Mouse (Mus musculus): Measurements from ENCODE around the gene Lrfn2. TPM values are rescaled to one million over a fixed set of nuclear protein-coding genes. Genes with fewer than 3 reads are reported as not detected.

The Lrfn2 gene
- polyA plus RNA-seq, 1 experiment from 2014 or later: 0.41 TPM

GRCm38 (mm10) chr17:49009384-49010073, 77.3 kb downstream of the Lrfn2 start:
- Histone ChIP-seq H3K4me3 (ENCODE audit: low read depth, low read length) (no peak overlapping the region), H3K4me1 (replicated peaks; ENCODE audit: control insufficient read depth, insufficient read depth) (no peaks in the 10 kb centered on the region), H3K9me3 (ENCODE audit: control insufficient read depth, low read length) (no peaks in the 10 kb centered on the region), H3K27me3 (ENCODE audit: control insufficient read depth, insufficient read depth, low read length) (no peaks in the 10 kb centered on the region), H3K27ac (replicated peaks) (no peak overlapping the region), H3K36me3 (ENCODE audit: control insufficient read depth, insufficient read depth, low read length) (no peaks in the 10 kb centered on the region), H3K4me2 (replicated peaks; ENCODE audit: low read depth) (no peak overlapping the region), H3K9ac (ENCODE audit: low read length) (no peak overlapping the region)
- no peak for ATAC-seq (ENCODE audit: low FRiP score, low TSS enrichment)
- DNase-seq (ENCODE audit: low spot score): no peak
- TF ChIP-seq CTCF (IDR thresholded peaks at IDR 0.05; ENCODE audit: low read depth) (no peak), EP300 (optimal IDR thresholded peaks at IDR 0.05) (no peak)
- 47% methylated on average over 7 of the region's 7 CpGs for WGBS

- no peaks in the 10 kb centered on the region for H3K4me1 ChIP-seq (replicated peaks; ENCODE audit: control insufficient read depth, insufficient read depth)
- TF ChIP-seq EP300 (optimal IDR thresholded peaks at IDR 0.05) (no peak), CTCF (IDR thresholded peaks at IDR 0.05; ENCODE audit: low read depth) (no peak)
- H3K9me3 ChIP-seq (ENCODE audit: control insufficient read depth, low read length): no peaks in the 10 kb centered on the region
- DNase-seq (ENCODE audit: low spot score) (no peak), ATAC-seq (ENCODE audit: low FRiP score, low TSS enrichment) (no peak)
- H3K9ac ChIP-seq (ENCODE audit: low read length): no peak overlapping the region
- H3K4me2 ChIP-seq (replicated peaks; ENCODE audit: low read depth): no peak overlapping the region
- 63% methylated on average over 7 of the region's 7 CpGs for WGBS
- no peak overlapping the region for H3K27ac ChIP-seq (replicated peaks)
- no peak overlapping the region for H3K4me3 ChIP-seq (ENCODE audit: low read depth, low read length)
- H3K36me3 ChIP-seq (ENCODE audit: control insufficient read depth, insufficient read depth, low read length): no peaks in the 10 kb centered on the region
- H3K27me3 ChIP-seq (ENCODE audit: control insufficient read depth, insufficient read depth, low read length): no peaks in the 10 kb centered on the region
Measured at GRCm38 (mm10) chr17:49013876-49014600, 81.9 kb downstream of the Lrfn2 start.

GRCm38 (mm10) chr17:49015368-49015767, 83.2 kb downstream of the Lrfn2 start:
- no peaks in the 10 kb centered on the region for H3K36me3 ChIP-seq (ENCODE audit: control insufficient read depth, insufficient read depth, low read length)
- no peak for ATAC-seq (ENCODE audit: low FRiP score, low TSS enrichment)
- no peak overlapping the region for H3K27ac ChIP-seq (replicated peaks)
- H3K4me2 ChIP-seq (replicated peaks; ENCODE audit: low read depth): no peak overlapping the region
- H3K4me1 ChIP-seq (replicated peaks; ENCODE audit: control insufficient read depth, insufficient read depth): no peaks in the 10 kb centered on the region
- H3K9ac ChIP-seq (ENCODE audit: low read length): no peak overlapping the region
- no peak for DNase-seq (ENCODE audit: low spot score)
- no peaks in the 10 kb centered on the region for H3K27me3 ChIP-seq (ENCODE audit: control insufficient read depth, insufficient read depth, low read length)
- TF ChIP-seq EP300 (optimal IDR thresholded peaks at IDR 0.05) (no peak), CTCF (IDR thresholded peaks at IDR 0.05; ENCODE audit: low read depth) (no peak)
- no peaks in the 10 kb centered on the region for H3K9me3 ChIP-seq (ENCODE audit: control insufficient read depth, low read length)
- H3K4me3 ChIP-seq (ENCODE audit: low read depth, low read length): no peak overlapping the region
- WGBS: 84% methylated on average over 6 of the region's 6 CpGs

GRCm38 (mm10) chr17:49016229-49016628, 84.0 kb downstream of the Lrfn2 start:
- H3K4me2 ChIP-seq (replicated peaks; ENCODE audit: low read depth): no peak overlapping the region
- ATAC-seq (ENCODE audit: low FRiP score, low TSS enrichment) (no peak), DNase-seq (ENCODE audit: low spot score) (no peak)
- H3K9ac ChIP-seq (ENCODE audit: low read length): no peak overlapping the region
- no peaks in the 10 kb centered on the region for H3K36me3 ChIP-seq (ENCODE audit: control insufficient read depth, insufficient read depth, low read length)
- H3K27ac ChIP-seq (replicated peaks): no peak overlapping the region
- H3K27me3 ChIP-seq (ENCODE audit: control insufficient read depth, insufficient read depth, low read length): no peaks in the 10 kb centered on the region
- H3K4me1 ChIP-seq (replicated peaks; ENCODE audit: control insufficient read depth, insufficient read depth): no peaks in the 10 kb centered on the region
- TF ChIP-seq CTCF (IDR thresholded peaks at IDR 0.05; ENCODE audit: low read depth) (no peak), EP300 (optimal IDR thresholded peaks at IDR 0.05) (no peak)
- no peaks in the 10 kb centered on the region for H3K9me3 ChIP-seq (ENCODE audit: control insufficient read depth, low read length)
- no peak overlapping the region for H3K4me3 ChIP-seq (ENCODE audit: low read depth, low read length)
- WGBS: 86% methylated on average over 6 of the region's 6 CpGs

GRCm38 (mm10) chr17:49017438-49018415, 85.5 kb downstream of the Lrfn2 start:
- 52% methylated on average over 17 of the region's 17 CpGs for WGBS
- no peak overlapping the region for H3K9ac ChIP-seq (ENCODE audit: low read length)
- ATAC-seq (ENCODE audit: low FRiP score, low TSS enrichment) (no peak), DNase-seq (ENCODE audit: low spot score) (no peak)
- H3K36me3 ChIP-seq (ENCODE audit: control insufficient read depth, insufficient read depth, low read length): no peaks in the 10 kb centered on the region
- no peak overlapping the region for H3K4me2 ChIP-seq (replicated peaks; ENCODE audit: low read depth)
- H3K27me3 ChIP-seq (ENCODE audit: control insufficient read depth, insufficient read depth, low read length): no peaks in the 10 kb centered on the region
- no peak overlapping the region for H3K4me3 ChIP-seq (ENCODE audit: low read depth, low read length)
- H3K4me1 ChIP-seq (replicated peaks; ENCODE audit: control insufficient read depth, insufficient read depth): no peaks in the 10 kb centered on the region
- TF ChIP-seq CTCF (IDR thresholded peaks at IDR 0.05; ENCODE audit: low read depth) (no peak), EP300 (optimal IDR thresholded peaks at IDR 0.05) (no peak)
- no peak overlapping the region for H3K27ac ChIP-seq (replicated peaks)
- no peaks in the 10 kb centered on the region for H3K9me3 ChIP-seq (ENCODE audit: control insufficient read depth, low read length)

All from stomach, postnatal 0 days (tissue).